Mouse (Mus musculus): Measurements from ENCODE around the gene Mcrip1. TPM values are rescaled to one million over a fixed set of nuclear protein-coding genes. Genes with fewer than 3 reads are reported as not detected.

Gene Mcrip1
- polyA plus RNA-seq, 1 experiment from 2014 or later, result 215 TPM

DNA sequence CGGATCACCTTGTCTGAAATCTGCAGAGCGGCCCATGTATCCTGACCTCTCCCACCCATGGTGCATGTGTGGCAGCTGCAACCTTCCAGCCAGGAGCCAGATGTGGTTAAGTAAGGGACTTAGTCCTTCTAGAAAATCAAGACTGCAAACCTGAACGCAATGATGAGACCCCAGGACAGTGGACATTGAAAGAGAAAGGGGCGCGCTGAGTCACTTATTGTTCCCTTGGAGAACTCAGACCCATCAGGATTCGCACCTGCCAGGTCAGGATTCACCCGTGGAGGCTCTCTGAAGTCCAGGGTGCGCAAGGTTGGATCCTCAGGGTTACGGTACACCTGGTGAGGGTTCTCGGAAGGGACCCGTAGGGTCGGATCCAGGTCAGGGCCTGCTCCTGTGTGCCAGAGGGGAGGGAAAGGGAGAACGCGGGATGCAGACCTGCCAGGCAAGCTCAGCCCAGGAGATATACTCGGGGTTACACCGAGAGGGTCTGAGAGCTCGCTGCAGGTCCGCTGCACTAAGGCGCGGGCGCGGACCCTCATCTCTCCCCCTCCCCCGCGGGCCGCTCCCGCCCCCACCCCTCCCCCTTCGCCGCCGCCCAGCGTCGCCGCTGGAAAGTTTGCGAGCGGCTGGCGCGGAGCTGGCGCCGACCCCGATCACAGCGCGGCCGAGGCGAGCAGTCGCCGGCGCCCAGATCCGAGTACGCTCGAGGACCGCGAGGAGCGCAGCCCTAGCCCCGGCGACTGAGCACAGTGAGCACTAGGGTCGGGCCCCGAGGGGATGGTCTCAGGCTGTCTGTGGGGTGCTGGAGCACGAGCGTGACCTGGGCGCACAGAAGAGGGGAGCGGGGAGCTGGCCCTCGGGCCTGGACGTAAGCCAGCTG, 19.2 kb downstream of the Mcrip1 start, which contains the start of gene Gcgr:
TSS of gene Gcgr (plus strand) at position 615 of the 880 bp plus-strand sequence.
- DNase-seq (ENCODE audit: low spot score) (no peak), ATAC-seq (0 out of 2 replicates have a peak, but pooled peaks have one; percentile 37)
- H3K27ac ChIP-seq (ENCODE audit: low read length), result no peak within 1 kb of the TSS
- no peaks in the 10 kb centered on the region for H3K9me3 ChIP-seq (ENCODE audit: low read length)
- H3K4me1 ChIP-seq (ENCODE audit: insufficient read depth, low read depth, low read length), result peaks cover 5% of the 10 kb centered on the region; the same call in 1 of the 2 replicates
- H3K4me2 ChIP-seq (replicated peaks; ENCODE audit: low read depth, low read length), result peak within 1 kb of the TSS; percentile 64
- WGBS, result 12% methylated on average over 54 of the region's 62 CpGs
- peak within 1 kb of the TSS; percentile 33 for H3K4me3 ChIP-seq (ENCODE audit: low read depth, low read length)
- H3K27me3 ChIP-seq (replicated peaks; ENCODE audit: insufficient read depth, low read length), result peaks cover 37% of the 10 kb centered on the region
- TF ChIP-seq CTCF (IDR thresholded peaks at IDR 0.05) (no peak), EP300 (IDR thresholded peaks at IDR 0.05) (no peak)
- H3K9ac ChIP-seq (replicated peaks; ENCODE audit: low read depth), result peak within 1 kb of the TSS; percentile 32; the same call in 1 of the 2 replicates
- H3K36me3 ChIP-seq (ENCODE audit: insufficient read depth, low read length), result no peaks in the 10 kb centered on the region

- no peaks in the 10 kb centered on the region for H3K36me3 ChIP-seq (ENCODE audit: insufficient read depth, low read length)
- H3K4me3 ChIP-seq (ENCODE audit: low read depth, low read length), result no peak overlapping the region
- H3K4me1 ChIP-seq (ENCODE audit: insufficient read depth, low read depth, low read length), result peaks cover 5% of the 10 kb centered on the region; the same call in 1 of the 2 replicates
- no peak overlapping the region for H3K27ac ChIP-seq (ENCODE audit: low read length)
- no peaks in the 10 kb centered on the region for H3K9me3 ChIP-seq (ENCODE audit: low read length)
- no peak for TF ChIP-seq EP300 (IDR thresholded peaks at IDR 0.05)
- TF ChIP-seq CTCF (IDR thresholded peaks at IDR 0.05), result no peak
- H3K4me2 ChIP-seq (replicated peaks; ENCODE audit: low read depth, low read length), result no peak overlapping the region
- WGBS, result 68% methylated on average over 4 of the region's 4 CpGs
- H3K27me3 ChIP-seq (replicated peaks; ENCODE audit: insufficient read depth, low read length), result peaks cover 37% of the 10 kb centered on the region
- no peak overlapping the region for H3K9ac ChIP-seq (replicated peaks; ENCODE audit: low read depth)
- no peak for DNase-seq (ENCODE audit: low spot score)
- no peak for ATAC-seq
Measured at GRCm38 (mm10) chr11:120528903-120529302, 20.6 kb downstream of the Mcrip1 start.

DNA sequence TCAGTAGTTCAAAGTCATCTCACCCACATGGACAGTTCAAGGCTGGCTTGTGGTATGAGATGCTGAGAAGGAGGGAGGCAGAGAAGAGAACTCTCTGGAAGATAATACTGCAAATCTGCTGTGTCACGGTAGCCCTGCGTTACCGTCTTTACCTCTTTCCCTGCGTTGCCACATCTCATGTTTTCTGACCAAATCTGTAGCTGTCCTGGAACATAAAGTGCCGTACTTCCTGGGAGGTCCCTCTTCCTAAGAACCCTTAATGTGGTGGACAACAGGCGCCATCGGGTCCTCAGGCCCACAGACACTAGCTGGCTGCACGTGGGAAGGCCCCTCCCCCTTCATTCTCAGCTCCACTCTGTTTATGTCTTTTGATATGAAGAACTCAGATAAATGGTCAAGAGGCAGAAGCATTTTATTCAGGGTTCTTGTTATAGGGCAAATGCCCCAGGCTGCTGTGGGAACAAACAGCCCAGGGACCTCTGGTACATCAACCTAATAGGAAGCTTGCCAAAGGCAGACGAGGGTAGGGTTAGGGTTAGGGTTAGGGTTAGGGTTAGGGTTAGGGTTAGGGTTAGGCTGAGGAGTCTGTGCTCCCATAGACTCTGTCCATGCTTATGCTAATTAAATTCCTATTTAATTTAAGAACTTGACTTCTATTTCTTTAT, 21.7 kb downstream of the Mcrip1 start:
- no peak for DNase-seq (ENCODE audit: low spot score)
- peaks cover 36% of the 10 kb centered on the region for H3K27me3 ChIP-seq (replicated peaks; ENCODE audit: insufficient read depth, low read length)
- TF ChIP-seq EP300 (IDR thresholded peaks at IDR 0.05), result no peak
- no peak for TF ChIP-seq CTCF (IDR thresholded peaks at IDR 0.05)
- H3K36me3 ChIP-seq (ENCODE audit: insufficient read depth, low read length), result no peaks in the 10 kb centered on the region
- no peak overlapping the region for H3K4me3 ChIP-seq (ENCODE audit: low read depth, low read length)
- H3K9ac ChIP-seq (replicated peaks; ENCODE audit: low read depth), result no peak overlapping the region
- no peak for ATAC-seq
- WGBS, result 51% methylated on average over 9 of the region's 9 CpGs
- no peak overlapping the region for H3K4me2 ChIP-seq (replicated peaks; ENCODE audit: low read depth, low read length)
- H3K27ac ChIP-seq (ENCODE audit: low read length), result no peak overlapping the region
- H3K4me1 ChIP-seq (ENCODE audit: insufficient read depth, low read depth, low read length), result peaks cover 5% of the 10 kb centered on the region; the same call in 1 of the 2 replicates
- H3K9me3 ChIP-seq (ENCODE audit: low read length), result no peaks in the 10 kb centered on the region

GRCm38 (mm10) chr11:120525959-120526358, 23.6 kb downstream of the Mcrip1 start:
- ATAC-seq (no peak), DNase-seq (ENCODE audit: low spot score) (no peak)
- TF ChIP-seq EP300 (IDR thresholded peaks at IDR 0.05) (no peak), CTCF (IDR thresholded peaks at IDR 0.05) (no peak)
- no peak overlapping the region for H3K27ac ChIP-seq (ENCODE audit: low read length)
- H3K36me3 ChIP-seq (ENCODE audit: insufficient read depth, low read length), result no peaks in the 10 kb centered on the region
- no peak overlapping the region for H3K4me2 ChIP-seq (replicated peaks; ENCODE audit: low read depth, low read length)
- 78% methylated on average over 2 of the region's 2 CpGs for WGBS
- no peaks in the 10 kb centered on the region for H3K9me3 ChIP-seq (ENCODE audit: low read length)
- H3K4me1 ChIP-seq (ENCODE audit: insufficient read depth, low read depth, low read length), result peaks cover 5% of the 10 kb centered on the region; the same call in 1 of the 2 replicates
- H3K27me3 ChIP-seq (replicated peaks; ENCODE audit: insufficient read depth, low read length), result peaks cover 17% of the 10 kb centered on the region; the same call in 1 of the 2 replicates
- no peak overlapping the region for H3K9ac ChIP-seq (replicated peaks; ENCODE audit: low read depth)
- no peak overlapping the region for H3K4me3 ChIP-seq (ENCODE audit: low read depth, low read length)

GRCm38 (mm10) chr11:120522581-120522980, 26.9 kb downstream of the Mcrip1 start:
- Histone ChIP-seq H3K9ac (replicated peaks; ENCODE audit: low read depth) (no peak overlapping the region), H3K36me3 (ENCODE audit: insufficient read depth, low read length) (no peaks in the 10 kb centered on the region), H3K4me2 (replicated peaks; ENCODE audit: low read depth, low read length) (no peak overlapping the region), H3K4me1 (ENCODE audit: insufficient read depth, low read depth, low read length) (peaks cover 12% of the 10 kb centered on the region), H3K27ac (ENCODE audit: low read length) (no peak overlapping the region), H3K9me3 (ENCODE audit: low read length) (no peaks in the 10 kb centered on the region), H3K4me3 (ENCODE audit: low read depth, low read length) (no peak overlapping the region), H3K27me3 (replicated peaks; ENCODE audit: insufficient read depth, low read length) (no peaks in the 10 kb centered on the region)
- DNase-seq (ENCODE audit: low spot score) (no peak), ATAC-seq (no peak)
- TF ChIP-seq EP300 (IDR thresholded peaks at IDR 0.05), result no peak
- TF ChIP-seq CTCF (IDR thresholded peaks at IDR 0.05), result no peak
- 76% methylated on average over 8 of the region's 8 CpGs for WGBS

GRCm38 (mm10) chr11:120520967-120521540, 28.5 kb downstream of the Mcrip1 start:
- Histone ChIP-seq H3K4me1 (ENCODE audit: insufficient read depth, low read depth, low read length) (peaks cover 12% of the 10 kb centered on the region), H3K36me3 (ENCODE audit: insufficient read depth, low read length) (no peaks in the 10 kb centered on the region), H3K4me3 (ENCODE audit: low read depth, low read length) (no peak overlapping the region), H3K9me3 (ENCODE audit: low read length) (no peaks in the 10 kb centered on the region), H3K4me2 (replicated peaks; ENCODE audit: low read depth, low read length) (no peak overlapping the region), H3K27me3 (replicated peaks; ENCODE audit: insufficient read depth, low read length) (no peaks in the 10 kb centered on the region), H3K9ac (replicated peaks; ENCODE audit: low read depth) (no peak overlapping the region), H3K27ac (ENCODE audit: low read length) (peak overlapping the region; percentile 81)
- ATAC-seq (peak; percentile 47), DNase-seq (ENCODE audit: low spot score) (peak; percentile 48)
- 48% methylated on average over 5 of the region's 5 CpGs for WGBS
- TF ChIP-seq EP300 (IDR thresholded peaks at IDR 0.05) (no peak), CTCF (IDR thresholded peaks at IDR 0.05) (no peak)

All from lung, postnatal 0 days (tissue).